Mouse (Mus musculus) limb, embryonic 13.5 days (tissue): ENCODE data around the gene Atrnl1. TPM values are rescaled to one million over a fixed set of nuclear protein-coding genes. Genes with fewer than 3 reads are reported as not detected.
"Not testable (repeated sequence)": the region's sequence is repeated elsewhere in the genome, so short reads cannot be mapped to it uniquely, and the experiment has no call there.

Experiments
- ATAC-seq: fragments of 200-750 bp; cut with Nextera tagmentation; 2 replicates; pipeline ENCODE4 v1.8.0; 2017; ENCODE audit warnings: low read depth, moderate number of reproducible peaks, moderate TSS enrichment; ENCODE audit not compliant: low FRiP score
- H3K27ac ChIP-seq: fragments of 300-500 bp; sonication (generic); 2 replicates; pipeline ENCODE4 v1.5.1; 2015; ENCODE audit warnings: inconsistent platforms, mild to moderate bottlenecking, moderate library complexity
- H3K27me3 ChIP-seq: fragments of 300-500 bp; sonication (generic); 2 replicates; pipeline ENCODE4 v1.6.1; 2015; ENCODE audit warnings: mild to moderate bottlenecking, inconsistent platforms
- H3K36me3 ChIP-seq: fragments of 300-500 bp; sonication (generic); 2 replicates; pipeline ENCODE4 v1.6.1; 2015; ENCODE audit warnings: inconsistent platforms, mild to moderate bottlenecking, moderate library complexity
- H3K4me1 ChIP-seq: fragments of 300-500 bp; sonication (generic); 2 replicates; pipeline ENCODE4 v1.6.1; 2015; ENCODE audit warnings: inconsistent platforms
- H3K4me2 ChIP-seq: fragments of 300-500 bp; sonication (generic); replicated peaks from 2 replicates; pipeline ENCODE4 v1.6.1; 2015; ENCODE audit warnings: inconsistent platforms, mild to moderate bottlenecking, moderate library complexity
- H3K4me3 ChIP-seq: fragments of 300-500 bp; sonication (generic); 2 replicates; pipeline ENCODE4 v1.5.1; 2015; ENCODE audit warnings: moderate library complexity, mild to moderate bottlenecking, inconsistent platforms
- H3K9ac ChIP-seq: fragments of 300-500 bp; sonication (generic); 2 replicates; pipeline ENCODE4 v1.6.1; 2015; ENCODE audit warnings: mild to moderate bottlenecking, inconsistent platforms
- H3K9me3 ChIP-seq: fragments of 300-500 bp; sonication (generic); 2 replicates; pipeline ENCODE4 v1.6.1; 2016; ENCODE audit warnings: inconsistent platforms
- WGBS: fragments of 180-500 bp; shearing (Covaris S2); methylation state at CpG from one replicate; pipeline ENCODE4 v1.1.7; 2015; 5-methylcytosine and 5-hydroxymethylcytosine counted together
- polyA plus RNA-seq: library from polyadenylated mRNA; unstranded; fragments of >200 nt; fragmentation: Nextera tagmentation; extraction: Ambion mirVana; gene quantifications from 2 replicates; pipeline ENCODE4 v1.2.1, GENCODE M21; 2015

Atrnl1 gene
- polyA plus RNA-seq, 1 experiment from 2014 or later: 7.1 TPM

GRCm38 (mm10) chr19:57961738-57962640, 351.2 kb downstream of the Atrnl1 start:
- Histone ChIP-seq H3K27me3 (no peaks in the 10 kb centered on the region), H3K4me3 (no peak overlapping the region), H3K9ac (no peak overlapping the region), H3K9me3 (0 out of 2 replicates have a peak, but pooled peaks cover 4% of the 10 kb centered on the region), H3K27ac (no peak overlapping the region), H3K36me3 (no peaks in the 10 kb centered on the region), H3K4me1 (no peaks in the 10 kb centered on the region), H3K4me2 (no peak overlapping the region)
- ATAC-seq: no peak
- 78% methylated on average over 16 of the region's 16 CpGs for WGBS

- Histone ChIP-seq H3K4me2 (no peak overlapping the region), H3K4me3 (no peak overlapping the region), H3K36me3 (no peaks in the 10 kb centered on the region), H3K4me1 (no peaks in the 10 kb centered on the region), H3K27me3 (no peaks in the 10 kb centered on the region), H3K9ac (no peak overlapping the region), H3K9me3 (0 out of 2 replicates have a peak, but pooled peaks cover 4% of the 10 kb centered on the region), H3K27ac (no peak overlapping the region)
- 86% methylated on average over 6 of the region's 6 CpGs for WGBS
- no peak for ATAC-seq
These were observed 353.0 kb downstream of the Atrnl1 start for GRCm38 (mm10) chr19:57963874-57964273.

- WGBS: 88% methylated on average over 7 of the region's 7 CpGs
- no peak overlapping the region for H3K9ac ChIP-seq
- ATAC-seq: no peak
These were observed 358.9 kb downstream of the Atrnl1 start for GRCm38 (mm10) chr19:57969766-57970165.

GRCm38 (mm10) chr19:57970342-57970895, 359.6 kb downstream of the Atrnl1 start:
- 85% methylated on average over 13 of the region's 13 CpGs for WGBS
- no peak overlapping the region for H3K27ac ChIP-seq
- H3K27me3 ChIP-seq: no peaks in the 10 kb centered on the region
- H3K4me1 ChIP-seq: no peaks in the 10 kb centered on the region
- peaks cover 16% of the 10 kb centered on the region for H3K36me3 ChIP-seq
- H3K4me3 ChIP-seq: no peak overlapping the region
- 0 out of 2 replicates have a peak, but pooled peaks cover 4% of the 10 kb centered on the region for H3K9me3 ChIP-seq
- H3K9ac ChIP-seq: no peak overlapping the region
- ATAC-seq: no peak
- no peak overlapping the region for H3K4me2 ChIP-seq

More at GRCm38 (mm10) chr19:57969766-57970165, 358.9 kb downstream of the Atrnl1 start:
- Histone ChIP-seq H3K9me3 (0 out of 2 replicates have a peak, but pooled peaks cover 4% of the 10 kb centered on the region), H3K4me3 (no peak overlapping the region), H3K36me3 (peaks cover 11% of the 10 kb centered on the region), H3K27ac (no peak overlapping the region), H3K4me2 (no peak overlapping the region), H3K4me1 (no peaks in the 10 kb centered on the region), H3K27me3 (no peaks in the 10 kb centered on the region)

- H3K36me3 ChIP-seq: peaks cover 30% of the 10 kb centered on the region
- WGBS: 87% methylated on average over 6 of the region's 6 CpGs
- no peaks in the 10 kb centered on the region for H3K27me3 ChIP-seq
These were observed 364.4 kb downstream of the Atrnl1 start for GRCm38 (mm10) chr19:57975201-57975600.

GRCm38 (mm10) chr19:57985918-57986900, 375.4 kb downstream of the Atrnl1 start:
- Histone ChIP-seq H3K4me3 (no peak overlapping the region), H3K4me2 (no peak overlapping the region), H3K36me3 (peaks cover 4% of the 10 kb centered on the region; the same call in 1 of the 2 replicates), H3K4me1 (peaks cover 17% of the 10 kb centered on the region), H3K9me3 (no peaks in the 10 kb centered on the region), H3K9ac (no peak overlapping the region), H3K27me3 (no peaks in the 10 kb centered on the region), H3K27ac (no peak overlapping the region)
- ATAC-seq: no peak
- 78% methylated on average over 21 of the region's 21 CpGs for WGBS

More at GRCm38 (mm10) chr19:57975201-57975600, 364.4 kb downstream of the Atrnl1 start:
- peaks cover 6% of the 10 kb centered on the region; the same call in 1 of the 2 replicates for H3K9me3 ChIP-seq
- H3K4me2 ChIP-seq: no peak overlapping the region
- H3K4me3 ChIP-seq: no peak overlapping the region
- H3K4me1 ChIP-seq: no peaks in the 10 kb centered on the region
- no peak overlapping the region for H3K9ac ChIP-seq
- no peak overlapping the region for H3K27ac ChIP-seq
- ATAC-seq: no peak

GRCm38 (mm10) chr19:57987696-57988393, 377.0 kb downstream of the Atrnl1 start:
- no peak overlapping the region for H3K27ac ChIP-seq
- H3K4me1 ChIP-seq: peaks cover 17% of the 10 kb centered on the region
- H3K4me3 ChIP-seq: no peak overlapping the region
- H3K9ac ChIP-seq: no peak overlapping the region
- ATAC-seq: no peak
- H3K9me3 ChIP-seq: no peaks in the 10 kb centered on the region
- WGBS: 85% methylated on average over 17 of the region's 17 CpGs
- H3K27me3 ChIP-seq: no peaks in the 10 kb centered on the region
- H3K4me2 ChIP-seq: no peak overlapping the region
- H3K36me3 ChIP-seq: peaks cover 4% of the 10 kb centered on the region; the same call in 1 of the 2 replicates

- H3K9me3 ChIP-seq: no peaks in the 10 kb centered on the region
- peaks cover 4% of the 10 kb centered on the region; the same call in 1 of the 2 replicates for H3K36me3 ChIP-seq
- peaks cover 17% of the 10 kb centered on the region for H3K4me1 ChIP-seq
- no peak overlapping the region for H3K4me3 ChIP-seq
- H3K27ac ChIP-seq: no peak overlapping the region
- WGBS: 53% methylated on average over 10 of the region's 10 CpGs
- H3K27me3 ChIP-seq: no peaks in the 10 kb centered on the region
- H3K4me2 ChIP-seq: no peak overlapping the region
- H3K9ac ChIP-seq: no peak overlapping the region
- no peak for ATAC-seq
These were observed 377.8 kb downstream of the Atrnl1 start for GRCm38 (mm10) chr19:57988559-57989093.

- peaks cover 4% of the 10 kb centered on the region; the same call in 1 of the 2 replicates for H3K36me3 ChIP-seq
- no peak overlapping the region for H3K4me2 ChIP-seq
- no peak overlapping the region for H3K27ac ChIP-seq
- H3K9ac ChIP-seq: no peak overlapping the region
- H3K4me3 ChIP-seq: no peak overlapping the region
- WGBS: 89% methylated on average over 14 of the region's 14 CpGs
- no peaks in the 10 kb centered on the region for H3K9me3 ChIP-seq
- H3K27me3 ChIP-seq: no peaks in the 10 kb centered on the region
- no peak for ATAC-seq
- peaks cover 17% of the 10 kb centered on the region for H3K4me1 ChIP-seq
These were observed 380.4 kb downstream of the Atrnl1 start for GRCm38 (mm10) chr19:57991099-57991760.

GRCm38 (mm10) chr19:57994174-57994833, 383.5 kb downstream of the Atrnl1 start:
- not testable (repeated sequence) for H3K4me2 ChIP-seq

More at GRCm38 (mm10) chr19:57994174-57994833, 383.5 kb downstream of the Atrnl1 start:
- H3K27me3 ChIP-seq, H3K36me3 ChIP-seq, H3K27ac ChIP-seq, H3K4me3 ChIP-seq, H3K9me3 ChIP-seq, H3K9ac ChIP-seq, H3K4me1 ChIP-seq, ATAC-seq: not testable (repeated sequence)
- 89% methylated on average over 15 of the region's 15 CpGs for WGBS
